Mouse (Mus musculus): ENCODE measurements at regions not wholly inside any gene's neighbourhood (a gene's known extent, or its start where the extent isn't known, plus 50 kb on each side); places are given as distances from the start of the nearest gene placed in this dataset.

DNA sequence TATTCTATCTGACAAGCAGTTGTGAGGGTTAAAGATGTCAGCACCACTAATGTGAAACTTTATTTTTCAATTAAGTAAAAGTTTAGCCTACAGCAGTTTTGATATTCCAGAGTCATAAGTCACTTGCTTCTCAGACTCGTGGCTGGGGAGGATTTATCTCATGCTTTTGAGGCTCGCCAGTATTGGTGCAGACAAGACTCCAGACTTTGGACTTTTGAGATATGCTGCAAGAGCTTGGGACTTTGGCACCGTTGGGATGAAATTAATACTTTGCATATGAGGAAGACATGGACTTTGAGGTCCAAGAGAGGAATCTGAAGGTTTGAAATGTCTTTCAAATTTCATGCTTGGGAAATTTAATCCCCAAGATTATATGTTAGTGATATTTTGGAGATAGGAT is 486.2 kb downstream of the Synb start:
- no peak for TF ChIP-seq CTCF (IDR thresholded peaks at IDR 0.05; ENCODE audit: insufficient read depth, low read depth, low read length)
- no peak for TF ChIP-seq POLR2A (IDR thresholded peaks at IDR 0.05; ENCODE audit: insufficient read depth, low read depth, low read length)
